Mouse (Mus musculus) layer of hippocampus, adult 18-20 months (tissue): ENCODE data around the gene Rundc3a. TPM values are rescaled to one million over a fixed set of nuclear protein-coding genes. Genes with fewer than 3 reads are reported as not detected.

Experiments
- DNase-seq, 2 experiments: peaks; one replicate each; pipeline ENCODE4 v3.0.0; 2022; ENCODE audit warnings: low spot score in 2 of 2
- total RNA-seq, 2 experiments: library from RNA; stranded (reverse); gene quantifications; 2 replicates each; pipeline ENCODE4 v1.2.3; 2021

Gene Rundc3a
- total RNA-seq, 2 experiments from 2014 or later, result 489 to 499 TPM

DNA sequence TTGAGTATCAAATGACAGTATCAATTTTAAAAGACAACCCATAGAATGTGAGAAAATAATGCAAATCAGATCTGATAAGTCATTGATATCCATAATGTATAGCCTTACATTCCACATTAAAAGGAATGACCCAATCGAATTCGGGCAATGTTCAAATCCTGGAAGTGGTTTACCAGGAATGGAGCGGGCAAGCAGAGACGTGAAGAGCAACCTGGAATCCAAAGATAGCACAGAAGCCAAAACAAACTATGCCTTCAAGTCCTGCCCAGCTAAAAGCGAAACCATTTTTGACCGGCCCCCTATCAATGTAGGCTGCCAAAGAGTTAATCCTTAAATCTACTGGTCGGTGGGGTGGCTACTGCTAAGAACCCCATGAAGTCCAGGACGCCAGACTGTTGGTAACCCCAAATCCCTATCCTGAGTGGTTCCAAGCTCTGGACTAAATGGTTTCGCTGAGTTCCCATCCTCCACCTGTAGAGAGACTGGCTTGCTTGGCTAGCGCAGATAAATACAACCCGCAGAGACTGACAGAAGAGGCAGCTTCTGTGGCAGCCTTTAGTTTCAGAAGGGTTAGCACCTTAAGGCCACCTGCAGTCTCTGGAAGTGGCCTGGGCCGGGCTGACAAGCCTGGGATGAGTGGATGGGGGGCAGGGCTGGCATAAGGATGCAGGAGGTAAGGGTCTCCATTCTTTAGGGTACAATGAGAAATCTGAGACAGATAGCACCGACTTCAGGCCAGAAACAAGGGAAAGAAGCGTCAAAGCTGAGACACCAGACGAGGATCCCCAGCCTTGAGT is 564 bp upstream of the Rundc3a start:
- DNase-seq, result no peak

DNA sequence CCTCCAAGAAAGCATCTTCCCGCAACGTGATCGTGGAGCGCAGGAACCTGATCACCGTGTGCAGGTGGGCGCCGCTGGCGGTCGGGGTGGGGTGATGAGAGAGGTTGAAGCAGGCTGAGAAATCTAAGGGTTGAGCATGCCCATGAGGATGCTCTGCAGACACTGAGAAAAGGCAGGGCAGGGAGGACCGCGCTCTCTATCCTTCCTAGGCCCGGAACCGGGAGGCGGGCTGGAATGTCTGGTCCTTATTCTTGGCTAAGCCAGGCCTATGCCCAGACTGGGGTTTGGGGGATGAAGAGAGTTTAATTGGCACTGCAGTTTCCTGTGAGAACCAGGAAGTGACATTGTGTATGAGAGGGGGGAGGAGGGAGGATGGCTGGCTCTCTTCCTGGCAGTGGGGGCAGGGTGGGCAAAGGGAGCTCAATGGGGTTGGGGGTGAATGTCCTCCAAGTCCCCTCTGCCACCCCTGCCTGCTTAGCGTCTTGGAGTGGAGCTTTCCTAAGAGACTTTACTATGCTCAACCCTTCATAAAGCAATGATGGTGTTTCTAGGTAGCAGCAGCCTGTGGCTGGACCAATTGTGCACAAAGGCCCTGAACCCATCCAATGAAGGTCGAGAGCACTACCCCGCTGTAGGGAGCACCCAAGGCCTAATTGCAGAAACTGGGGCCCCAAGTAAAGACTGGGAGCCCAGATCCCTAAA is 667 bp downstream of the Rundc3a start:
- peak in 1 of 2 experiments; percentile 64 for DNase-seq

DNA sequence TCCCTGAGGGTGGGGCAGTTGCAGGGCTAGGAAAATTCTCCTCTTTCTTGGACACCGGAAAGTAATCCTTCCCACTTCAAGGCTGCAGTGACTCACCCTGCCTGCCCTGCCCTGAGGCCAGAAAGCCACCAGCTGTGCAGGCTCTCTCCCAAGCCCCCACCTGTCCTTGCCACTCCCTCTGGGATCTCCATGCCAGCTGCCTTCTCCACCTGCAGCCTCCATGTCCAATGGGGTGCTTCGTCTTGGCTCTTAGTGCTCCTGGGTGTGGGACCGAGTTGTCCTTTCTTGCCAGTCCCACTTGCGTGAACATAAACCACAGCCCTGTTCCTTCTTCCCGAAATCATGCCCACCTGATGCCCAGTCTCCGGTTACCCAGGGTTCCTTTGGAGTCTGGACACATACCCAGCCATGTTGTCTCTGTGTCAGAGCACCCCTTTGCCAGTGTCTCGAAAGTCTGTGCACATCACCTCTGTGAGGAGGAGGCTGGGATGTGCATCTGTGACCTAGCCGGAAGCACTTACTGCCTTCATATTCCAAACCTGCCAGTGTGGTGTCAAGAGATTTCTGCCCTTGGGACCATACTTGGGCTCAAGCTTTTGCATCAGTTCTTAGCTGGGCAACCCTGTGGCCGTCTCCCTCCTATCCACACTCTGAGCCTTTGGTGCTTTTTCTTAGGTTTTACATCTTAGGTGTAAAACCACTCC is 1.4 kb downstream of the Rundc3a start:
- DNase-seq, result no peak

DNA sequence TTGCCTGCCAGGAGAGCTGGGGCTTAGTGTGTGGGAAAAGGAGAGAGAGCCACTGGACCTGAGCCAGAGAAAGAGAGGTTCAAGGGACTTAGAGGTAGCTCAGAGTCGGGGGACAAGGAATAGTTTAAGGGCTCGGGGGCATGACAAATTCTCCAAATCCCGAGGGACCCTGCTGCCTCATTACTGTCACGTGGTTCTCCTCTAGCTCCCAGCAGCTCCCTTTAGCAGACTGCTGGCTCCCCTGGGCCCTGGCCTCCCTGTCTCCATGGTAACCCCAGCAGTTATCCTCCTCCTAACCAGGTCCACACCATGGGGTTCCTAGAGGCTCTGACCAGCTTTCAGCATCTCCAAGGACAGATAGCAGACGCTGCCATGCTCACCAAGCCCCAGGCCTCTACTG is 2.0 kb downstream of the Rundc3a start:
- DNase-seq, result peak in 1 of 2 experiments; percentile 21

DNA sequence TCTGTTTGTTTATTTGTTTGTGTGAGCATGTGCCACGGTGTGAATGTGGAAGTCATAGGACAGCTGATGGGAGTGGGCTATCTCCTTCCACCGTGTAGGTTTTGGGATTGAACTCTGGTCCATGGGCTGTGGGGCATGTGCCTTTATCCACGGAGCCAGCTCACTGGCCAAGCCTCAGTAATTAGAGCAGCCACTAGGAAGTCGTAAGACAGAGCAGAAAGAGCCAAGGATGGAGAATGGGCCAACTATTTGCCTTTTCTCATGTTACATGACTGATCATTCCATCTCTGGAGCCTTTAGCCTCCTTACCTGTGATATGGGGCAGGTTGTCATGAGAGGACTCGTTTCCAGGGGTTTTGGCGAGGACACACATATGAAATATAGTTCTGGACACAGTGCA is 3.1 kb downstream of the Rundc3a start:
- no peak for DNase-seq

DNA sequence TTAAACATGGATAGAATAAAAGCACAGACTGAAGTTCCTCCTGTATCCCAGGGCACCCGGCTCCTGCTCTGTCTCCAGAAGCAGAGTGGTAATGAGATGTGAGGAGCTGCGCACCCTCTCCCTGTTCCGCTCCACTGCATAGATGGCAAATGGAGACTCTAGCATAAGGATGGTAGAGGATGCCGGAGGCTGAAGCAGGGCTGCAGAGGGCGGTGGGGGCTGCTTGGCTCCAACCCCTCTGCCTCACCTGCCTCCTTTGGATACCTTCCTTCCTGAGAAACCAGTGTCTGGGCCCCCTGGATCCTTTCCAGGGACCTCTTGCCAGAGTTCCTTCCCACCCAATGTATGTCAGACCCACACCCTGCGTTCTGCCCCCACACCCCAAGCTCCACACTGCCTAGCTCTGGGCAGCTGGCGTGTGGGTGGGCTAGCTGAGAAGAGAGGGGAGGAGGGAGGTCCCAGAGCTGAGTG is 3.5 kb downstream of the Rundc3a start:
- DNase-seq, result peak in 1 of 2 experiments; percentile 44

DNA sequence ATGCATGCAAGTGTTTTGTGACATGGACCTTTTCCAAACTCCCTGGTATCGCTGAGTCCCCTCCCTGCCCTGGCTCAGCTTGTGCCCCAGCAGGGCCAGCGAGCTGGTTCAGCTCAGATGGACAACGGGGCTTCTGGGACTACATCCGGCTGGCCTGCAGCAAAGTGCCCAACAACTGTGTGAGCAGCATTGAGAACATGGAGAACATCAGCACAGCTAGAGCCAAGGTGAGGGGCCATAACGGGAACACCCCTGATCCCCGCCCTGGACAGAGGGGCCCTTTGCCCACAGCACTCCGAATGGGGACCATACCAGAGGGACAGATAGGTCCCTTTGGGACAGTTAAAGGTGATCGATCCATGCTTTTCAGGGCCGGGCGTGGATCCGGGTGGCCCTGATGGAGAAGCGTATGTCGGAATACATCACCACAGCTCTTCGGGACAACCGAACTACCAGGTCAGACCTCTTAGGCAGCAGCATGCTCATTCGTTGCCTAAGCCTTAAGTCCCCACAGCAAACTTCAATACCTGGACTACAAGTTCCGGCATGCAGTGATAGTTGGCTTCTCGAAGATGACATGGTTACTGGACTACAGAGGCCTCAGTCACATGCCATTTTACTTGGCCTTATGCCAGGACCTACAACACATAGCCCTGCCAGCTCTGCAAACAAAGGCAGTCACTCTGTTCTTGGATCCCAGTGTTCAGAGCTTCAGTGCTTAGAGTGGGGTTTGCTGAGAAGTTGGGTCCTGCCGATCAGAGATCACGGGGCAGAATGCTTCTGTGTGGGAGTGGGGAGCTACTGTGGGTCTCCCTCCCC is 5.0 kb downstream of the Rundc3a start:
- DNase-seq, result peak in 1 of 2 experiments; percentile 73

DNA sequence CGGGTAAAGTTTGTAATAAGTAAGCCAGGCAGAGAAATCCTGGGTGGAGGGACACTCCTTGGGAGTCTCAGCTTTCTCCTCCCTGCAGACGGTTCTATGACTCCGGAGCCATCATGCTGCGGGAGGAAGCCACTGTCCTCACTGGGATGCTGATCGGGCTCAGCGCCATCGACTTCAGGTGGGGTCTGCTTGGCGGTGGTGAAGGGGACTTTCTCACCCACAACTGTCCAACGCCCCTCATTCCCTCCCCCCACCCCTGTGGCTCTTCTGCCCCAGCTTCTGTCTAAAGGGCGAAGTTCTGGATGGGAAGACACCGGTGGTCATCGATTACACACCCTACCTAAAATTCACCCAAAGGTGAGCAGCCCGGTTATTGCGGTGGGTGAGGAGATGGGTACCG is 5.9 kb downstream of the Rundc3a start:
- no peak for DNase-seq

DNA sequence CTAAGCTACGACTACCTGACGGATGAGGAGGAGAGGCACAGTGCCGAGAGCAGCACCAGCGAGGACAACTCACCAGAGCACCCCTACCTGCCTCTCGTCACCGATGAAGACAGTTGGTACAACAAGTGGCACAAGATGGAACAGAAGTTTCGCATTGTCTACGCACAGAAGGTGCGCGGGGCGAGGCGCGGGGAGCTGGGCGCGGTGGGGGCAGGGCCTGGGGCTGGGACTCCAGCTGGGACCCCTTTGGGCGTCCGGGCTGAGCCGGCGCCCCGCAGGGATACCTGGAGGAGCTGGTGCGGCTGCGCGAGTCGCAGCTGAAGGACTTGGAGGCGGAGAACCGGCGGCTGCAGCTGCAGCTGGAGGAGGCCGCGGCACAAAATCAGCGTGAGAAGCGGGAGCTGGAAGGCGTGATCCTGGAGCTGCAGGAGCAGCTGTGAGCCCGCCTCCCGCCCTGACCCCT is 6.4 kb downstream of the Rundc3a start:
- DNase-seq, result peak in 1 of 2 experiments; percentile 12

DNA sequence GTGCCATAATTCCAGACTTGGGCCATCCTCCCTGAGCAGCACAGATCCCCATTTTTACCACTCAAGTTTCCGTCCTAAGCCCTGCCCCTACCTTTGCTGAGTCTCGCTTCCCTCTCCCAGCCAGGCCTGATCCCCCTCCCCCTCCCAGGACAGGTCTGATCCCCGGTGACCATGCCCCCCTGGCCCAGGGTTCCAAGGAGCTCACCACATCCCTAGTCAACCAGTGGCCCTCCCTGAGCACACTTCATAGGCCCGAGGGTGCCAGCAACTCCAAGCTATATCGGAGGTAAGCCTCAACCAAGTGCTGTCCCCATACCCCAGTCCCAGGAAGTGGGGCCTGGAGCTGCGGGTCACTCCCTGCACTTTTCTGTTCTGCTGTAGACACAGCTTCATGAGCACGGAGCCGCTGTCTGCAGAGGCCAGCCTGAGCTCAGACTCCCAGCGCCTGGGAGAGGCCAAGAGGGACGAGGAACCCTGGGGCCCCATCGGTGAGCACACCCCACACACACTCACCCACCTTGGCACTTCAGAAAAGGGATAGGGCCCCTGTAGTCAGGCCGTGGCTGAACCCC is 7.4 kb downstream of the Rundc3a start:
- no peak for DNase-seq

DNA sequence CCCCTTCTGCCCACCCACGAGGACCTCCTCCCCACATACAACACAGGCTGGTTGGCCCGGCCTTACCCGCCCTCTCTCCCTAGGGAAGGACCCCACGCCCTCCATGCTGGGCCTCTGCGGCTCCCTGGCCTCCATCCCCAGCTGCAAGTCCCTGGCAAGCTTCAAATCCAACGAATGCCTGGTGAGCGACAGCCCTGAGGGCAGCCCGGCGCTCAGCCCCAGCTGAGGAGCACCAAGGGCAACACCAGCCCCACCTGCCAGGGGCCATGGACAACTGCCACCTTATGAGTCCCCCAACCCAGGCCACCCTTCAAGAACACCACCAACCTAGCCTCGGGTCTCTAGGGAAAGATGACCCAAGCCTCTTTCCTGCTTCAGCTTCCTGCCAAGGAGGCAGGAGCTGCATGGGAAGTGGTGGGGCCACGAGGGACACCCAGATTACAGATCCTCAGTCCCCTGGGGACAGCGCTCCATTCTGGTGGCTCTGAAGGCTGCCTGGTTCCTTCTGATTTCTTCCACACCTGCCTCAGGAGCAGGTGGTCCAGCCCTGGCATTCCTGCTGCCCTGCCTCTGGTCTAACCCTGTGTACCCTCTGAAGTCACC is 8.8 kb downstream of the Rundc3a start:
- DNase-seq, result no peak

DNA sequence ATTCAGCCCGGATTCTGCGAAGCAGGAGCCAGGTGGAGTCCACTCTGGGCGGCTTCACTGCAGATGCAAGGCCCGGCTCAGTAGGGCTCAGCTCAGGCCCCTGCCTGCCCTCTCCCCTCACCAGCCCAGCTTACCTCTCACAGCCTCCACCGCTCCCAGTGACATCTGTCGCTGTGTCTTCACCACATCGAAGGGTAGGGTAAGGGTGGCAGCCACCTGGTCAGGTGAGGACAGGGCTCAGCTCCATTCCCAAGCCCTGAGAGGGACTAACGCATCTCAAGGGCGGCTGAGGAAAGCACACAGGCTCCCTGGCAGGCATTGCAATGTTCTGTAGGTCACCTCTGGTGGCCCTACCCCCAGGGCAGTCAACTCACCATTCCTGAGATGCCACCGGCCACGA is 10.5 kb downstream of the Rundc3a start:
- DNase-seq, result no peak

DNA sequence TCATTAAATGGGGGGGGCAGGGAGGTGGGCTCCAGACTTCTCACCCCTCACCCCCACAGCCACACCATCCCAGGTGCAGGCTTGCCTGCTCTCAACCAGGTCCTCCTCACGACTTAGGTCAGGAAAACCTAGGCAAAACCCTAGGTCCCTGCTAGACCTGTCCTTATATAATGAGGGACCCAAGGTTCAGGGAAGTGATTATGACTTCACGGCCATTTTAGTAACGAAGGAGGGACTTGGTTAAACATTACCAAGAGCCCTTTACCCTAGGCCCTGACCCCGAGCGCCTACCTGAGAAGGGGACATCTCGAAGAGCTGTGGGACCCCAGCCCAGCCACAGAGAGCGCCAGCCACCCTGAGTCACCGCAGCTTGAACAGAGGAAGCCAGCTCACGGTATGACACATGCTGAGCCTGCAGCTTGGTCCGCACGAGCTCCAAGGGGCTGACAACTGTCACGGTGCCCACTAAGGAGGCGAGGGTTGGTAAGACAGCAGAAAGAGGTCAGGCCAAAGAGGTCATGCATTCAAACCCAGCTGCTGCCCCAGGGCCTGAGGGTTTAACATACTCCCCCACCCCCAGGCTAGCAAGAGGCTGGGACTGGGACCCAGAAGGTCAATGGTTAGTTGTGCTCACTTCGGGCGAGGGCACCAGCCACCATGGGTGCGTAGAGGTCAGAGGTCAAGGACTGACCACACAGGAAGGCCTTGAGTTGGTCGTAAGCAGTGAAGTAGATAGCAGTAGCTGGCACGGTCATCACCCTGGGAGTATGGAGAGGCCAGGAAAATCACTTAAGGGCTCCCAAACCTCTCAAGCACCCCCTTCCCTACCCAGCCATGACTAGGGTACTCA is 11.2 kb downstream of the Rundc3a start:
- DNase-seq, result no peak

DNA sequence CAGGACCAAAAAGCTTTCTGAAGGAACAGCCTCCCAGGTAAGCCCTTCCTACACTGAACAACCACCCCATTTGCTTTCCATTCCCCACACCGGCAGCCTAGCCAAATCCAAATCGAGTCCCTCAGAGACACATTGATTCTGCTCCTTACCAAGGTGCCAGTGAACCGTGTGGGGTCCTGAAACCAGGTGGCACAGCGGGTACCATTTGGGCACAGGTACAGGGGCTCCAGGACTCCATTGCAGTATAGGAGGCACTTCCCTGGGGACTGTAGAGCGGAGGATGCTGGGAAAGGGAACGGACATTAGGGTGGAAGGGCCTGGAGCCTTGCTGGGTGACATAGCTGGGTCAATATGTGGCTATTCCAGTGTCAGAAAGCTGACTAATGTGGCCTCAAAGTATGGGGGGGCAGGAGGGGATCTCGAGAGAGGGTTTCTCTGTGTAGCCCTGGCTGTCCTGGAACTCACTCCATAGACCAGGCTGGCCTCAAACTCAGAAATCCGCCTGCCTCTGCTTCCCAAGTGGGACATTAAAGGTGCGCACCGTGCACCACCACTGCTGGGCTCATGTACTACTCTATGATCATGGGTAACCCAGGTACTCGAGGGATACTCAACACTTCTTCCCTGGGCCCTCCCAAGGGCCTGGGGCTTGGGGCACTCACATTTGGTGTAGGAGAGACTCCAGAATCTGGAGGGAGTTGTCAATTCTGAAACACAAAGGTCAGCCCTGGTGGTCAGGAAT is 12.5 kb downstream of the Rundc3a start:
- no peak for DNase-seq

DNA sequence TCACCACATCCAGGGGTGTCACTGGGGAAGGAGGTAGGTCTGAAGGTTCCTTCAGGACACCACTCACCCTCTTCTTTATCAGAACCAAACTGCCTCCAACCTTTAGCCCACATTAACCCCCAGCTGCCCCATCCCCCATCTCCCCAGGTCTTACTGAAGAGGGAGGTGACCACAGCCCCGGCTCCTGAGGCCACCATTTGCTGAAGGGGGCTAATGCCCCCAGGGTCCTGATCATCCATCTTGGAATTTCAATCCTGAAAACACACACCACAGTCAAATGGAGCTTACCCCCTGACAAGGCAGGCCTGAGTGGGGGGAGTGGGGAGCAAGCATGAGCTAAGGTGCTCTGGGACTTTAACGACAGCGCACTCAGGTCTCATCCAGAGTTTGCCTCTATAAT is 13.2 kb downstream of the Rundc3a start:
- no peak for DNase-seq

DNA sequence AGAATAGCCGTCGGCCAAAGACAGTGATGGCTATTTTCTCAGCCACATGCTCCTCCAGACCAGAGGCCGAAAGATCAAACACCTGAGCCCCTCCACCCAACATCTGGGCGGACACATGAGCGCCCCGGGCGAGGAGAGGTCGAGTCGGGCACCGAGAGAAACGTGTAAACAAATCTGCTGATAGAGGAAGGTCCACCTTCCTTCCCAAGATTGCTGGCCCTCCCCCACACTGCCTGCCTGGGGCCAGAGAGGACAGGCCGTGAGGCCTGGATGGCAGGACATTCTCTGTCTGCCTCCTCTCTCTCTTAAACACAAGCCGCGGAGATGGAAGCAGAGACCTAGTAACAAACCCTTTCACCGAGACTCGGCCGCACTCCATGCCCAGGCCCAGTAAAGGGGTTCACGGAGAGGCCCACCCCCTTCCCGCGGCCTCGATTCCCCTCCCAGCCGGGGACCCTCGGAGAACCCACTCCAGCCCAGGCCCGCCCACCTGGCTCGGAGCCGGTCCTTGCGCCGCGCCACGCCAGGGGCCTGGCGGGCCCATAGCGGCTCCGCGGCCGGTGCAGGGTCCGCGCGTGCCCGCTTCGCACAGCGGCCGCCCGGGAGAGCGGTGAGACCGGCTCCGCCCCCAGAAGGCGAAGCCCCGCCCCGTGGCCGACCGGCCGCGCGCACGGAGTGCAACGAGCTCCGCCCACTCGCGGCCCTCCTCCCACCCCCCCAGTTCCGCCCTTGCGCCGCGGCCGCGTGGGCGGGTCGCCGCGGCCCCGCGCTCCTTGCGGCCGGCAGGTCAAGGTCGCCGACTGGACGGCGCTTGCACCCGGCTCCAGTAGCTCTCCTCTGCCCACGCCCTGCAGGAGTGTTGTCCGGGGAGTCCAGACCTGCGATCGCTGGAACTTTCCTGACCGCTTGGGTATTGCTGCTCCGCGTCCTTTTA is 14.0 kb downstream of the Rundc3a start:
- DNase-seq, result peak; percentile 85 to 88

DNA sequence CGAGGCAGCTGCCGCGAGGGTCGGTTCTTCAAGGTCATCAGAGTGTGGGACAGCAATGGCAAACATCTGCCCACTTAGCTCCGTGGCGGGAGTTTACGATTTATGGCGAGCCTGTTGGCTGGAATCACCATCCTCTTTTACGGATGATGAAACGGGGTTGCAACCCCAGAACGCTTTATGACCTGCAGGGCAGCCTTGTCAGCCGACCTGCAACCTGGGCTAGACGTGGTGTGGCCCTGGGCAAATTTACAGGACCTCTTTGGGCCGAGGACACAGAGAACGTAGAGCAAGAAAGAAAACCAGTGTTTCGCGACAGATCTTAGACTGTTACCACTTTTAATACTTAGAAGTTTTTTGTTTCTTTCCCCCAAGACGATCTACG is 14.6 kb downstream of the Rundc3a start, which contains the start of gene Slc25a39:
Slc25a39 (minus strand) TSS at position 113 of the 382 bp plus-strand sequence.
- DNase-seq, result no peak
